Mouse (Mus musculus) MN1 (cell line): Measurements from ENCODE around the gene Cabp2.
A peak's percentile ranks its signal among the peaks of the same experiment; 100 is the strongest.
"Not testable (repeated sequence)": the region's sequence is repeated elsewhere in the genome, so short reads cannot be mapped to it uniquely, and the experiment has no call there.

Experiments used
- DNase-seq: peaks from one replicate; pipeline ENCODE4 v3.0.0-alpha.2; 2016; ENCODE audit warnings: low spot score

Gene Cabp2

DNA sequence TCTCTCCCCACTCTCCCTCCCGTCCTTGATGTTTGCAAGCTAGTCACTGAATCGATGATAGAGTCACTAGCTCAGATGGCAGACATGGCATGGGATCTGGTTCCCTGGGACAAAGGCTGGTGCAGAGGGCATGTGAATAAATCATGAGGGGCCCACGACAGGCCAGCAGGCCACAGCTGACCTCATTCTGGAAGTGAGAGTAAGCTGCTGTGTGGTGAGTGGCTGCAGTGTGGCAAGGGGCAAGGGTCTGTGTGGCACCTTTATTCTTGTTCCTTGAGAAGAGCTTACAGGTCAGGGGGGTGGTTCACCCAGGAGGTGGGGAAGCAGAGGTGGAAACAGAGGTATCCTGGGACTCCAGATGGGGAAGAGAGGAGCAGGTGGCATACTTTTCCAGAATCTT lies at the start of gene Cabp2:
Gene Cabp2 (plus strand): TSS at position 185 of the 400 bp plus-strand sequence.
- DNase-seq, result no peak

DNA sequence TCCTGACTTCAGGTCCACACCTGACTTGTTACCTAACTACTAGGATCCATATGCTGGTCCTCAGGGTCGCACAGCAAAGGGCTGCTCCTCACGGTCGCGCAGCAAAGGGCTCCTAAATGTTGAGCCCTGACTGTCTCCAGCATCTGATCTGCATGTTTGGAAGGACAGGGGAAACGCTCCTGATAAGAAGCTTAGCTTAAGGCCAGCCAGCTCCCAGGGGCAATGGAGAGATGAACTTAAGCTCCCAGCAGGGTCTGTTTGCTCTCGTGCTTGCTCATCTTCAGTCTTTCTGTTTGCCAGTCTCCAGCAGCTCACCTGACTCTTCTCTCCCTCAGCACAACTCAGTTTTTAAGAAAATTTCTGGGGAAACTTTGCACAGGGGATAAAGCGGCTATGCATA lies 48.7 kb upstream of the Cabp2 start:
- no peak for DNase-seq

DNA sequence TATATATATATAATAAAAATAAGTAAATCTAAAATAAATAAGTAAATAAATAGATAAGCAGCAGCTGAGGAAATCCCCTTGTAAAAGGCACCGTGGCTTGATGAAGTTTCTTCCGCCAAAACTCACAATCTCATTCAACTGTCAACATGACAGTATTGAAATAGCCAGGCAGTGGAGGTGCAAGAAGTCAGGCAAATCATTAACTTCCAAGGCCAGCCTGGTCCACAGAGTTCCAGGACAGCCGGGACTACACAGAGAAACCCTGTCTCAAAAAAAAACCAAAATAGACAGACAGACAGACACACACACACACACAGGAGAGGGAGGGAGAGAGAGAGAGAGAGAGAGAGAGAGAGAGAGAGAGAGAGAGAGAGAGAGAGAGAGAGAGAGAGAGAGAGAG lies 48.1 kb upstream of the Cabp2 start:
- no peak for DNase-seq

DNA sequence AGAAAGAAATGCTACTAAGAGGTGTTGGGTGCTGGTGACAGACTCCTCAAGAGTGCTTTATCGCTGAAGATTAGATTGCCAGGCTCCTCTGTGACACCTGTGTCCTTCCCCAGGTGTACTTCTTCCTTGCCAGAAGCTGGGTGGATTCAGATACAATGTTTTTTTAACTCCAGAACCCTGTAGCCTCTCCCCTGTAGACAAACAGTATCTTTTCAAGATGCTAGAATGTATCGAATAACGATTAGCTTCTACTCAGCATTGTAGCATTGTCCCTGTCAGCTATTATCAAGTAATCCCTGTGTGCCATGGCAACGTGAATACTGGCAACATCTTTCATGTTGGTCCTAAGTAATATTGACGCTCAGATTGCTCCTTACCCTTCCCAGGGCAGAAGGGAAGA lies 47.6 kb upstream of the Cabp2 start:
- DNase-seq, result no peak

DNA sequence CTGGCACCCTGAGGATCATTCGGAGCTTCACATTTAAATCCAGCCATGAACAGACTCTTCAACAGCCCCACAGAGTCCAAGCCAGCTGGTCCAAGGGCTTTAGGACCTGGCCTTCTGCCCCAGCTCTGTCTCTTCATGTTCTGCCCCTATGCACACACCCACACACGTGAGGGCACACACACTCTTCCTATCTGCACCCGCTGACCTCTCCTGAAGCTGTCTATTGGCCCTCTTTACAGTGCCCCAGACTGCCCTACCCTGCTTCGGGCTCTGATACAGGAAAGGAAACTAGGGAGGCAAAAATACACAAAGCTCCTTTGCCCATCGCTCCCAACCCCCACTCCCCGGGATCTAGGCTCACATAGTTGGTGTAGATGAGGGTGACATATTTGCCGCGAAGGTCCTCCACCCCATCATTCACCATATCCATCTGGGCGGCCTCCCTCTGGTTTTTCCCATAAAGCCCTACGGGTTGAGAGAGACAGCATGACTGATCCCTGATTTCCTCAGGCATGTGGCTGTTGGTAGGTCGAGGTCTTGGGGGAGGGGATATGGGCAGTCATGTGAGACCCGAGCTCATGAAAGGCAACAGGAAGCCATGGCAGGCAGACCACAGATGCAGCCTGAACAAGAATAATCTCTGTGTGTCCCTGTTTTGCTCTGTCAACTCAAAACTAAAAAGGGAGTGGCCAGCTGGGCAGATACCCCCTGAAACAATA lies 44.9 kb upstream of the Cabp2 start:
- no peak for DNase-seq

DNA sequence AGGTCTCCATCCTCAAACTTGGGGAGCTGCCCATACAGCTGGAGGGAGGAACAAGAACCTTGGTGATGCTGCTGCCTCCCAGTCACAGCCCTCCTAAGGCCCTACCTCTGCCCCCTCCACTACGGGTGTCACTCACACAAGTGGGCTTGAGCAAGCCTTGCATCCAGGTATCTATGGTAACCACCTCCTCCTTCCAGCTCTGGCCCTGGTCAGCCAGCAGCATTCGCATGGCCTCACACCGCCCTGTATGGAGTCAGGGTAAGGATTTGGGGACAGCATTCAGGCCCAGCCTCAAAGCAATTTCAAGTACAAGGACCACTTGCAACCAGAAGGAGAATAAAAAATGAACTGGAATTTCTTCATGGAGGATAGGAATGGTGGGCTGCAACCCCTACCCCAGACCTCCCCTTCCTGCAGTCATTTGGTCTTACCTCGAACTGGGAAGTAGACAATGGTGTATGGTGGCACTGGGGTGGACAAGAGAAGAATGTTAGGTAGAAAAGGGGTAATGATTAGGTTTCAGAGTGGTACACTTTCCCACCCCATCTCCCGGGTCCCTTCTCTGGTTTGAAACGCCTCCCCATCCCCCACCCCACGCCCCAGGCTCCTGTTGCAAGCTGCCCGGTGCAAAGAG lies 44.1 kb upstream of the Cabp2 start:
- DNase-seq, result not testable (repeated sequence)

DNA sequence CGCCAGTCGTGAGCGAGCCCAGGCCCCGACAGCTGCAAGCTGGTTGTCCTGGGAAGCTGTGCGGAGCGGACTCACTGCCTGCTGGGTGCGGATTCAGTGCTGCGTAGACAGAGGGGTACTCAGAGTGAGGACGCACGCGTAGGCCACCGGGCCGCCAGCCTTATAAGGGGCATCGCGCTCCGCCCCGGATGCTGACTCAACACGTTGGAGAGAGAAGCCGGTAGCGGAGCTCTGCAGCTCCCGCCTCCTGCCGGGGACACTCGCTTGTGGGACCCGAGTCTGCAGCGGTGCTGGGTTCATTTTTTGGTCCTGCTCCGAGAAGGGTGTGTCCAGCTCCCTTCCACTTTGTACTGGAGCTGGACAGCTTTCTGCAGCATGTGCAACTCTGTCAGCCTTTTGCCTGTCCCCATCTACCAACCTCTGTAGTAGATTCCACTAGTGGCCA lies 43.6 kb upstream of the Cabp2 start, which contains the start of gene Gstp1:
Gene Gstp1 (minus strand): TSS at position 198 of the 445 bp plus-strand sequence.
- DNase-seq, result peak; percentile 81

DNA sequence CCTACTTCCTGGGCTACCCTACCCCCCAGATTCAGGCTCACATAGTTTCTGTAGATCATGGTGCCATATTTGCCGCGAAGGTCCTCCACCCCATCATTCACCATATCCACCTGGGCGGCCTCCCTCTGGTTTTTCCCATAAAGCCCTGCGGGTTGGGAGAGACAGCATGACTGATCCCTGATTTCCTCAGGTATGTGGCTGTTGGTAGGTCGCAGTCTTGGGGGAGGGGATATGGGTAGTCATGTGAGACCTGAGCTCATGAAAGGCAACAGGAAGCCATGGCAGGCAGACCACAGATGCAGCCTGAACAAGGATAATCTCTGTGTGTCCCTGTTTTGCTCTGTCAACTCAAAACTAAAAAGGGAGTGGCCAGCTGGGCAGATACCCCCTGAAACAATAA lies 40.4 kb upstream of the Cabp2 start:
- DNase-seq, result not testable (repeated sequence)

DNA sequence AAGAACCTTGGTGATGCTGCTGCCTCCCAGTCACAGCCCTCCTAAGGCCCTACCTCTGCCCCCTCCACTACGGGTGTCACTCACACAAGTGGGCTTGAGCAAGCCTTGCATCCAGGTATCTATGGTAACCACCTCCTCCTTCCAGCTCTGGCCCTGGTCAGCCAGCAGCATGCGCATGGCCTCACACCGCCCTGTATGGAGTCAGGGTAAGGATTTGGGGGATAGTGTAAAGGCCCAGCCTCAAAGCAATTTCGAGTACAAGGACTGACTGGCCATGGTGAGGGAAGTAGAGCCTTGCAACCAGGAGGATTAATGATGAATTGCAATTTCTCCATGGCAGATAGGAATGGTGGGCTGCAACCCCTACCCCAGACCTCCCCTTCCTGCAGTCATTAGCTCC lies 39.9 kb upstream of the Cabp2 start:
- not testable (repeated sequence) for DNase-seq

DNA sequence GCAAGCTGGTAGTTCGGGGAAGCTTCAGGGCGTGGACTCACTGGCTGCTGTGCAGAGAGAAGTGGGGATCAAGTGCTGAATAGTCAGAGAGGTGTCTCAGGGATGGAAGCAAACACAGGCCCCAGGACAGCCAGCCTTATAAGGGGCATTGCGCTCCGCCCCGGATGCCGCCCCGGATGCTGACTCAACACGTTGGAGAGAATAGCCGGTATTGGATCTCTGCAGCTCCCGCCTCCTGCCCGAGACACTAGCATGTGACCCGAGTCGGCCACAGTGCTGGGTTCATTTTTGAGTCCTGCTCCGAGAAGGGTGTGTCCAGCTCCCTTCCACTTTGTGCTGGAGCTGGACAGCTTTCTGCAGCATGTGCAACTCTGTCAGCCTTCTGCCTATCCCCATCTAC lies 39.3 kb upstream of the Cabp2 start:
- DNase-seq, result no peak

DNA sequence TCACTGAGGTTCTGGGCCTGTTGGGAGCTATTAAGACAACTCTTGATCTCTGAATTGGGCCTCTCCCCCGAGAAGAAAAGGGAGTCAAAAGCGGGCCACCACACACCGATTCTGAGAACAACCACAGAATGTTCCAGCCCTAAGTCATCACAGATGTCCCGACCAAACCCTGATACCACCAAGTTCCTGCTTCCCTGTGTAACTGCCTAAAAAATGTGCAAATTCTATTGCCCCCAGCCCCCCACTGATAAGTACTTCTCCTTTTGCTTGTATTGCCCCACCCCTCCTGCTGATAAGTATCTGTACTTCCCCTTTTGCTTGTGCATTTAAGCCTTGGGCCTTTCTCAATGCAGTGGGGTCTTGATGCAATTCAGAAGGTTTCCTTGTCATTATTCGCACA lies 37.3 kb upstream of the Cabp2 start:
- not testable (repeated sequence) for DNase-seq

DNA sequence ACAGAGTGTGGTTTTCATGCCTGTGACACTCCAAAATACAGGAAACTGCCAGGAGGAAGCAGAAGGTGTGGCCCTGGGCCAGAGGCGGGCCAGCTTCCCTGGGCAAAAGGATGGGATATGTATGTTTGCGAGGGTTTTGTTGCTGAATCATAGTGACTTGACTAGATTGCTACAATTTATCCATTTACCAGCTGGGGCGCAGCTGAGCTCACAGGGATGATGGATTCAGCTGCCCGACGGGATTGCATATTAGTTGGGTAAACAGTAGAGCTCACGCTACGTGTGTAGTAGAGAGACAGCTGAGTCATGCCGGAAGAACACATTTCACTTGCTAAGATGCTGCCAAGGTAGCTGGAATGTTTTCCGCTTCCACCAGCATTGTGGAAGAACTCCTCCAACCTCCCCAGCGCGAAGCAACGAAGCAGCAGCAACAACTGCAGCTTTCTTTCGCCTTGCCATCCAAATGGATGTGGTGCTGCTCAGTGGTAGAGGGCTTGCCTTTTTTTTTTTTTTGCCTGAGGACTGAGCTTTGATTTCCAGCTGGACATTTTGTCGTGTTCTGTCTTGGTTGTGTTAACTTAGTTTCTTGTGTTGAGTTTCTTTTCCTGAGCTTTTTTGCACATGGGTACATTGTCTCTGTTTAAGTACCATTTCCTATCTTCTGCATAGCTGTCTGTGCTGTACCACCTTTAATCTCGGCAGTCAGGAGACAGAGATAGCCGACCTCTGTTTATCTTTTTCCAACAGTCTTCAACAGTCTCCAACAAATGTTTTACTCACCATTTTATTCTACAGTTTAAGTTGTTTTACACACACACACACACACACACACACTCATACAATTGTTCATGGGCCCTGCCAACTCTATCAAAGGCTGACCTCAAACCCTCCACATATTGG lies 35.2 kb upstream of the Cabp2 start, which contains the start of gene Gstp2:
Gene Gstp2 (minus strand): TSS at position 58 of the 900 bp plus-strand sequence.
- peak; percentile 90 for DNase-seq

DNA sequence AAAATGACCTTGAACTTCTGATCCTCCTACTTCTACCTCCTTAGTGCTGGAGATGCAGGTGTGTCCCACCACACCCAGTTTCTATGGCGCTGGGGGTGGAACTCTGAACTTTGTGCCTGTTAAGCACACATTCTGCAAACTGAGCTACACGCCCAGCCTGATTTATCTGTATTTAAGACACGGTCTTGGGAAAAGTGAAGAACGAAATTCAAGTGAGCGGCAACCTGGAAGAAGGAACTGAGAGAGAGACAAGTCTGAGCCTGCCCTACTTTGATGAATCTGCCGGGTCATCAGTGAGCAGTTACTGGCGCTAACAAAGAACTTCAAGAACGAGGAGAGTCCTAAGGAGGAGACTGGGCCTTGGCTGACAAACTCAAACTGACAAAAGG lies 34.5 kb upstream of the Cabp2 start:
- no peak for DNase-seq

DNA sequence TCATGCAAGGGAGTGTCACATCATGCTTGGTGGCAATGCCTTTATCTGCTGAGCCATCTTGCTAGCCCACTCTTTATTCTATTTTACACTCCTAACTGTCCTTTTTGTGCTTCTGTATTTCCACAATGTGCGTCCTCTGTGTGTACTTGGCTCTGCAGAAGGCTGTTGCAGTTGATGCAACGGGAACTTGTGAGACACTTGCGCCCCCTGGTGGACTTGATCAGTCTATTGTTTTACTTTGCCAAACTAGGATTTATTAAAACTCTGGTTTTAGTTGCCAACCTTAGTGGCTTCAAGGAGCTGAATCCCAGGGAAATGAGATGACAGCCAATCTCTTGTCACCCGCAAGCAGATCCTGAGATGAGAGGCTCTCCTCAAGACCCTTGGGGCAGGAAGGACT lies 33.5 kb upstream of the Cabp2 start:
- peak; percentile 66 for DNase-seq

DNA sequence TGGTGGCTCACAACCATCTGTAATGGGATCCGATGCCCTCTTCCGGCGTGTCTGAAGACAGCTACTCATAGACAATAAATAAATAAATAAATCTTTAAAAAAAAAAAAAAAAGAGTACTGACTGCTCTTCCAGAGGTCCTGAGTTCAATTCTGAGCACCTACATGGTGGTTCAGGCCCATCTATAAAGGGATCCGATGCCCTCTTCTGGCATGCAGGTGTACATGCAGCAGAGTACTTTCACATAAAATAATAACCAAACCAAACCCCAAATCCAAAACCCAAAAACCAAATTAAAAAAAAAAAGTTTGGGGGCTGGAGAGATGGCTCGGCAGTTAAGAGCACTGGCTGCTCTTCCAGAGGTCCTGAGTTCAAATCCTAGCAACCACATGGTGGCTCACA lies 32.3 kb upstream of the Cabp2 start:
- DNase-seq, result not testable (repeated sequence)

DNA sequence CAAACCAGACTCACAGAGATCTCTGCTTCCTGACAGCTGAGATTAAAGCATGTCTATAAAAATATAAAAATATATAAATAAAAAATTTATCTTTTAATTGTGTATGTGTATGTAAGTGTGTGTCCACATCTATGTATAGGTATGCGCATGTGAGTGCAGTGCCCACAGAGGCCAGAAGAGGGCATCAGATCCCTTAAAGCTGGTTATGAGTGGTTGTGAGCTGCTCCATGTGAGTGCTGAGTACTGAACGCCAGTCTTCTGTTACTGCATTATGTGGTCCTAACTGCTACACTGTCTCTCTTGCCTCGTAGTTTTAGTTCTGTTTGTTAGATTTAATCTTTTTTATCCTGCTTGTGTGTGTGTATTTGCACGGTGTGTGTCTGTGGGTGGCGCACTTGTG lies 30.4 kb upstream of the Cabp2 start:
- no peak for DNase-seq

DNA sequence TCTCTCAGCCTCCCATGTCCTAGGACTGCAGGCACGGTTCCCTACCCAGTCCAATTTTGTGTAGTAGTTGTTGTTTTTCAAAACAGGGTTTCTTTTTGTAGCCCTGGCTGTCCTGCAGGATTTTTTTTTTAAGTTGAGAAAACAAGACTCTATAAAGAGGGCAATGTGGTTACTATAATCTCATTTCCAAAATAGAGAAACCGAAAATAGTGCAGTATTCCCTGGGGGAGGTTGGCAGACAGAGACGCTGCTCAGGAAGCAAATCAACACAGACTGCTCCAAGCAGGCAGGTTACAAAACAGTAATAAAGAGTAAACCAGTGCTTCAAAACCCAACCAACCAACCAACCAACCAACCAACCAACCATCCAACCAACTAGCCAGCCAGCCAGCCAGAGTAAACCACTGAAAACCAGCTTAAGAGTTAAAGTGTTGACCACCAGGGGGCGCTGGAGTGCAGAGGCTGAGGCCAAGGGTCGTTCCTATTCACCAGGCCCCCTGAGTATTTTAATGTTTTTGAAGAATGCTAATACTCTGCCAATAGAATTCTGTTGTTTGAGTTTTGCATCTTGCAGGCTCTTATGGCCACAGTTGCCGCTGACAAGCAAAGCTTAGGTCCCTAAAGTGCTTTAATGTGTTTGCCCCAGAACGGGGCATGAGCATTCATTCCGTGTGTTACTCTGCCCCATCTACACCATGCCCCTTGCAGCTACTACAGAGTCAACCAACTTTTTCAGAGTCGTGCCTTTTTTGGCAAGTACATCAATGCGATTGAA lies 29.4 kb upstream of the Cabp2 start:
- peak; percentile 50 for DNase-seq

DNA sequence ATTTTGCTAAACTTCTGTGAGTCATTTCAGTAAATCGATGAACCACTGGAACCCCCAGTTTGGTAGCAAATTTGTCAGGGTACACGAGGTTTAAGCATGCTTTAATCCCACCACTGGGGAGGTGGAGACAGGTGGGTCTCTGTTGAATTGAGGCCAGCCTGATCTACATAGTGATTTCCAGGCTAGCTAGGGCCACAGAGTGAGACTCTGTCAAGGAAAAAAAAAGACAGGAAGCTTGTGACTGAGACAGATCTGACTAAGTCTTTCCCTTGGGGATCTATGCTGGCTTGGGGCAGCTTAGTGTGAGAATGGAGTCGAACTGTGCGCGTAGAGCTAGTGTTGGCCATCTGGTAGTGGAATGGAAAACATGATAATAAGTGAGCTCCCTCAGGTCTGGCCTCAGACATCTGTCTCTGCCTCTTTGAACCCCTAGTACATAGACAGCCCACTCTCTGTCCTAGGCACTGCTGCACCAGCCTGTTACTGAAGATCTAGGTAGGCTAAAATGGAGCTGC lies 28.8 kb upstream of the Cabp2 start:
- DNase-seq, result no peak

DNA sequence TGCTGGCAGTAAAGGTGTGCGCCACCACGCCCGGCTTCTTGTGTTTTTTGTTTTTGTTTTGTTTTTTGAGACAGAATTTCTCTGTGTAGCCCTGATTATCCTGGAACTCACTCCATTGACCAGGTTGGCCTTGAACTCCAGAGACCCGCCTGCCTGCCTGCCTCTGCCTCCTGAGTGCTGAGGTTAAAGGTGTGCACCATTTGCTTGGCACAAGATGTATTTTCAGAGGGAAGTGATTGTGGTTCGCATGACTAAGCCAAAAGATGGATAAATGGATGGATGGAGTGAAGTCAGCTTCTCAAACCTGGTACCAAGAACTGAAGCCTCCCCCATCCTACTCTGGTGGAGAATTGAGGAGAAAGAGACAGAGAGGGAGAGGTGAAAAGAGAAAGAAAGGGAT lies 26.8 kb upstream of the Cabp2 start:
- no peak for DNase-seq

DNA sequence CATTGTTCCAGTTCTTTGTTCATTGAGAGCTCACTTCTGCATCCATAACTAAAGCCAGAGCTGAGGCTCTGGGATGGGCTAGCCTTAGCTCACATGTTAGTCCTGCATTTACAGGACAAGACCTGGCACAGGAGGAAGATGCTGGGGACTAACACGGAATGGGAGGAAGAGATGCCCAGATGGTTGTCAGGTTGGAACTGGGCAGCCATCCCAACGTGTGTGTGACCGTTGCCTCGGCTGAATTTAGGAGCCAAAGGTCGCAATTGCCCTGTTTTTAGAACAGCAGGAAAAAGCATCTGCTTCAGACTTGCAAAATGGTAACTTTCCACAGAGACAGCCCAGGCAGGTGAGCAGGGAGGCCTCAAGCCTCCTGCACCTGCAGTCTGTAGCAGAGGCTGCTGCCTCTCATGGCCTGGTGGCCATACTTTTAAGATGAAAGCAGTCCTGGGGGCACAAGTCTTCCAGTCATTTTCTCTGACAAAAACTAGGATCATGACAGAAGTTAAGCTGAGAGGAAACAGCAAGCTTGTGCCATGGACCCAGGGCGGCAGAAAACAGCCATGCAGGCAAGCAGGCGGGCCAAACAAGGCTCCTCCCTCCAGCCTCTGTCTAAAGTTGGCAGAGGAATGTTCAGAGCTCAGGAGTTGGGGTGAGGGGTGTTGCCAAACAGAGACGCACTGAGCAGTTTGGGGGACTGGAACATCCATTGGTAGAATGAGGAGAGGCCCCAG lies 26.0 kb upstream of the Cabp2 start:
- DNase-seq, result no peak
